Mouse (Mus musculus) hematopoietic multipotent progenitor cell, adult 10-12 weeks (in vitro differentiated cells): ENCODE results near the gene Ppp1r17. TPM values are rescaled to one million over a fixed set of nuclear protein-coding genes. Genes with fewer than 3 reads are reported as not detected.

Source experiments
- polyA plus RNA-seq: library from polyadenylated mRNA; stranded (reverse); fragments of >175 nt; gene quantifications from 2 replicates; pipeline ENCODE4 v1.2.3, GENCODE M21; 2012; ENCODE audit warnings: low replicate concordance

Gene Ppp1r17
- not detected in 2 replicates for polyA plus RNA-seq

DNA sequence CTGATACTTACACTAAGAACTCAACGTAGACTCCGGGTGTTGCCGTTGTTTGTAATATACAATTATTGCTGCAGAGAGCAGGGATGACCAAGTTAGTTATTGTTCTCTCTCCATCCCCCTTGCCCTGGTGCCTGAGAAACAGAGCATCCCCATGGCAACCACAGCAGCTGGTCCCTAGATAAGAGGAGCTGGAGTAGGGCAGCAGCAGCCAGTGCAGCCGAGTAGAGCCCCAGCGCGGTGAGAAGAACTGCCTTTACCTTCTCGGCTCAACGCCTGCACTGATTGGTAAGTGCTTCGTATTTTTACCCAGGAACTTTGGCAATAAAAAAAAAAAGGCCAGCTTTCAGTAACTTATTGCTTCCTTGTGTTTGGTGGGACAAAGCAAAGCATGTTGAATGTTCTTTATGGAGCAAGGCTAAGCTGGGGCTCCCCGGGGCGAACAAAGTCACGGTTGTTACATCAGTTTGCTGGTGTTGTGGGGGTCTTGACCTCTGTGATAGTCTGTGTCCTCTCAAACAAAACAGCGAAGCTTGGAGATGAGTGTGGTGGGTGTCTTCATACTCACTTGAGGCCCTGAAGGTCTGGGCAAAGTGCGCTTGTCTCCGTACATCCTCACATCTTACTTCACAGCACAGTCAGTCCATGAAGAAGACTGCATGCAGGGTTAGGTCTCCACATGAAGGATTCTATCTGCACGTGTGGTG lies at the start of gene Ppp1r17:
Gene Ppp1r17 (plus strand): TSS at position 207 of the 704 bp plus-strand sequence.

Other genes with a start within 250 kb of the Ppp1r17 start
- not detected in 2 replicates for gene Itprid1, start 180.6 kb upstream of the Ppp1r17 start, polyA plus RNA-seq